Mouse (Mus musculus): ENCODE results near the gene Chrm5. TPM values are rescaled to one million over a fixed set of nuclear protein-coding genes. Genes with fewer than 3 reads are reported as not detected.

The Chrm5 gene
- polyA plus RNA-seq, 1 experiment, result not detected

DNA sequence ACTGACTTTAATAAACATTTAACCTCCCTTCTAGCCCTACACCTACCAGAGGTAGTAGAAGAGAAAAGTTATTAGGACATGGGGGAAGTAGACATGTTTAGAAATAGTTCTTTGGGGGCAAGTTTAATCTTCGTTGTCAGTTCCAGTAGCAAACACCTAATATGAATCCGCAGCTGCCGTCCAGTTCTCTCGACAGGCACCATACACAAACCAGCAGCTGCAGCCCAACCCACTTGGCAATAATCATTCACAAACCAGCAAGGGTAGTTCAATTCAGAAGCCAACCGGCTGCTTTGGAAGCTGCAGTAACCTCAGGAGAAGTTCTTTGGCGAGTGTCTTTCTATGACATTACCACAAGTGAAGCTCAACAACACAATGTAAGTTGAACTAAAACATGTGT lies 23.4 kb upstream of the Chrm5 start:
- no peak overlapping the region for H3K4me3 ChIP-seq (ENCODE audit: insufficient read depth, low read length)
- TF ChIP-seq CTCF (IDR thresholded peaks at IDR 0.05; ENCODE audit: borderline replicate concordance, insufficient read depth, low read length) (no peak), POLR2A (IDR thresholded peaks at IDR 0.05; ENCODE audit: low read depth, low read length) (no peak)
- H3K4me1 ChIP-seq (ENCODE audit: control insufficient read depth, insufficient read depth, low read length), result no peaks in the 10 kb centered on the region
- no peak overlapping the region for H3K27ac ChIP-seq (ENCODE audit: insufficient read depth, low read length)

DNA sequence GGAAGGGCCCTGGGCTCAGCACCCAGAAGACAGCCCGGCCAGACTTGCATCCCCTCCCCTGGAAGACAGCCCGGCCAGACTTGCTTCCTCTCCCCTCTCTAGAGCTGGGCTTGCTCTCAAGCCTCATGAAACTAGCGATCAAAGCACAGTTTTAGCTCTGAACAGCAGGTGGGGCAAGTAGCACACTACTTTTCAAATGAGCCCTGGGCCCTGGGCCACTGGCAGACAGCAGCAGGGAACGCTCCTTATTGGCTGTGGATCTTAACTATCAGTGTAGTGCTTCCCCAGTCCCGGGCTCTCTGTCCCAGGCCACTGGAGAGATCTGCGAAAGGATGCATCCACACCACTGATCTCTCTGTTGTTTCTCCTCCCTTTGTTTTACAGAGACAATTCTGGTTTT lies 20.6 kb upstream of the Chrm5 start:
- TF ChIP-seq POLR2A (IDR thresholded peaks at IDR 0.05; ENCODE audit: low read depth, low read length), result no peak
- peak; percentile 44; the same call in 1 of the 2 replicates for TF ChIP-seq CTCF (IDR thresholded peaks at IDR 0.05; ENCODE audit: borderline replicate concordance, insufficient read depth, low read length)
- H3K4me3 ChIP-seq (ENCODE audit: insufficient read depth, low read length), result no peak overlapping the region
- H3K4me1 ChIP-seq (ENCODE audit: control insufficient read depth, insufficient read depth, low read length), result no peaks in the 10 kb centered on the region
- H3K27ac ChIP-seq (ENCODE audit: insufficient read depth, low read length), result no peak overlapping the region

DNA sequence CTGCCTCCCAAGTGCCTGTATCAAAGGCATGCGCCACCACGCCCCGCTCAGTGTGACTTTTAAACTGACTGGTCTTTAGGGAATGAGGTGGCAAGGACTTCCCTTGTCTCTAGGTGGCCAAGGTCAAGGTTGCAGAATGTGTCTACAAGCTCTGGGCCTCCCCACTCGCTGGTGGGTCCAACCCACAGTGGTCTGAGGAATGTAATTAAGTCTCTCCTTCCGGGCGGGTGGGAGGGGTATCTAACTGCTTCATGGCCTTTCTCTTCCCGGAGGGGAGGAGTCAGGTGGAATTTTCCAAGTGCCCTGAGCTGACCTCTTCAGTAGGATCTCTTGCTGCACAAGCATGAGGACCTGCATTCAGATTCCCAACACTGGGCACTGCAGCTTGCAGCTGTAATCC lies 17.3 kb upstream of the Chrm5 start:
- no peak for TF ChIP-seq CTCF (IDR thresholded peaks at IDR 0.05; ENCODE audit: borderline replicate concordance, insufficient read depth, low read length)
- no peak for TF ChIP-seq POLR2A (IDR thresholded peaks at IDR 0.05; ENCODE audit: low read depth, low read length)
- Histone ChIP-seq H3K4me3 (ENCODE audit: insufficient read depth, low read length) (no peak overlapping the region), H3K27ac (ENCODE audit: insufficient read depth, low read length) (no peak overlapping the region), H3K4me1 (ENCODE audit: control insufficient read depth, insufficient read depth, low read length) (no peaks in the 10 kb centered on the region)

DNA sequence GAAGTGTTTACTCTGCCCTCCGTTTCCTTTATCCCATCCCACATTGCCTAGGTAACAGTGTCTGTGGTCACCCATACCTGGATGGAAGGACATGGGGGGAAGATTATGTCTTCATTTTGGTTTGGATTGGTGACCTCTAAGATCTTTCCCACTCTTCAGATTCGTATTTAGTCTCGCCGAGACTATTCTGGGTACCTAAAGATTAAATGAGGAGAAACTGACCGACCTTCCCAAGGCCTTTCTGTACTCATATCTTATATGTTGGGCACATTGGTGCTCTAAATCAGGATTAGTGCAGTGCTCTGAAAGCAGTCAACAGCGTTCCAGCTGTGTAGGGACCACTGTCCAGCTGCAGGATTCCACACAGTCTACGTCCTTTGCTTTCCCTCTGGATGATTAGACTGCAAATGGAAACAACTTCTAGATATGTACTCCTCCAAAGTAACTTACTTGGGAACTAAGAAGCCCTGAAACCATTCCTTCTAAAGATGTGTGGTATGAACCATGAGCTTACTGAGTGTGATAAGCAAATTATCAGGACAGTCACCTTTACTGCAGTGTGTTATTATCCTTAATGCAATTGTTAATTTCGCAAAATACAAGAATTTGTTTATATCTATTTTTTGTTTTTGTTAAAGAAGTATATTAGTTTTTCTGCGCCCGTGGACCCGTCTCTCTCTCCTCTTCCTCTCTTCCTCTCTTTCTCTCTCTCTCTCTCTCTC lies 13.1 kb upstream of the Chrm5 start:
- Histone ChIP-seq H3K4me1 (ENCODE audit: control insufficient read depth, insufficient read depth, low read length) (no peaks in the 10 kb centered on the region), H3K4me3 (ENCODE audit: insufficient read depth, low read length) (peak overlapping the region; percentile 68), H3K27ac (ENCODE audit: insufficient read depth, low read length) (peak overlapping the region; percentile 53)
- TF ChIP-seq CTCF (IDR thresholded peaks at IDR 0.05; ENCODE audit: borderline replicate concordance, insufficient read depth, low read length) (no peak), POLR2A (IDR thresholded peaks at IDR 0.05; ENCODE audit: low read depth, low read length) (no peak)

DNA sequence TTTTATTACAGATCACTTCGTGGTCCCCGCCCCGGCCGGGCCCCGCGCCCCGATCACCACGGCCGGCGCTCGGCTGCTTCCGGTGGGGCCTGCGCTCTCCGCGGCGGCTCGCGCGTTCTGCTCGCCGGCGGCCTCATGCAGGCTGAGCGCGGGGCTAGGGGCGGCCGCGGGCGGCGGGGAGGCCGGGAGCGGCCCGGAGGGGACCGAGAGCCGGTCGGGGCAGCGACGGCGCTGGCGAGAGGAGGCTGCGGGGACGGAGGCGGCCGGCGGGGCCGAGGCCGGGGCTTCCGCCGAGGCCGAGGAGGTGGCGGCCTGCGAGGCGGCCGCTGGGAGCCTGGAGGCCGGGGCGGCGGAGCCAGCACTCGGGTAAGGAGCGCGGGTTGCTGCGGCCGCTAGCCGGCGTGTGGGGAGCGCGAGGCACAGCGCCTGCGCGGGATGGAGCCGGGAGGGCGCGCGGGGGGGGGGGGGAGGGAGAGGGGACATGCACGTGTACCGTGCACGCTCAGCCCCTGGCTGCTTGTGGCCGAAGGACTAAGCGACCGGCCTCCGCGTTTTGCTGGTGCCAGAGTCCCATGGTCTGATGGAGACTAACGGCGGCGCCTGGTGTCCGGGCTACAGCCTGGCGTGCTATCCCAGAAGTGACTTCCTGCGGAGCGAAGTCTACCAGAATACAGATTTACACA lies 12.4 kb upstream of the Chrm5 start, which contains the start of gene Aven:
Aven (plus strand) TSS at position 109 of the 683 bp plus-strand sequence.
- TF ChIP-seq POLR2A (IDR thresholded peaks at IDR 0.05; ENCODE audit: low read depth, low read length), result peak; percentile 64
- TF ChIP-seq CTCF (IDR thresholded peaks at IDR 0.05; ENCODE audit: borderline replicate concordance, insufficient read depth, low read length), result no peak
- peak within 1 kb of the TSS; percentile 85 for H3K27ac ChIP-seq (ENCODE audit: insufficient read depth, low read length)
- H3K4me3 ChIP-seq (ENCODE audit: insufficient read depth, low read length), result peak within 1 kb of the TSS; percentile 68
- H3K4me1 ChIP-seq (ENCODE audit: control insufficient read depth, insufficient read depth, low read length), result no peaks in the 10 kb centered on the region

DNA sequence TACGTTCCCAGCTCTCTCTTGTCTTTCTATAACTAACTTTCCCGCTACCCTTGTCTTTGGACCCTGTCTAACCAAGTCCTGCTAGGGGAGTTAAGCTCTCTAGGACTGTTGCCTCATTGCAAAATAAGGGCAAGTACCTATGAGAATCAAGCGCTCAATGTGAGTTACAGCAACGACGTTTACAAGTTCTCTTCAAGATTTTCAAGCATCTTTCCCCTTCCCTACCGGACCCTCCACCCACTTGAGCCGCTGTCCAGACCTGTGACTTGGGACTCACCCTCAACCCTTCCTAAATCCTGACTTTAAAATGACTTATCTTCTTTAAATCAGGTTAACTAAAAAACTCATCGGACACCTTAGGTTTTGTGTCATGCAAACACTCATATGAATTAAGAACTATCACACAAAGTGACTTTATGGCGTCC lies 11.9 kb upstream of the Chrm5 start:
- Histone ChIP-seq H3K4me3 (ENCODE audit: insufficient read depth, low read length) (peak overlapping the region; percentile 49), H3K4me1 (ENCODE audit: control insufficient read depth, insufficient read depth, low read length) (no peaks in the 10 kb centered on the region), H3K27ac (ENCODE audit: insufficient read depth, low read length) (peak overlapping the region; percentile 85)
- TF ChIP-seq CTCF (IDR thresholded peaks at IDR 0.05; ENCODE audit: borderline replicate concordance, insufficient read depth, low read length) (no peak), POLR2A (IDR thresholded peaks at IDR 0.05; ENCODE audit: low read depth, low read length) (peak; percentile 52; the same call in 1 of the 2 replicates)

DNA sequence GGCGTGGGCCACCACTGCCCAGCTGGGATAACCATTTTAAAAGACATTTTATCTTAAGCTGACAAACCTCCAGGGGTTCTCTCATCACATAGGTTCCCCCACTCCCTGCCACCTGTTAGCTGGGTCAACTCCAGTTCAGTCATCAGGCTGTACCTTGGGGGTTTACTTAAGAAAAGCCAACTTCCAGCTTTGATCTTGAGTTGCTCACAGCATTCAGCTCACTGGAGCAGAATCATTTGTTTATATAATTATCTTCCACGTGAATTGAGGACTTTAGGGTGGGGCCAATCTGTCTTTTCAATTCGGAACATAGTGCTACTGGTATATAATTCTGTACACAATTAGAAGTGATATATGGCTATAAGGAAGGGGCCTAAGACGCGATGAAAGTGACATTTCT lies 11.1 kb upstream of the Chrm5 start:
- Histone ChIP-seq H3K4me1 (ENCODE audit: control insufficient read depth, insufficient read depth, low read length) (no peaks in the 10 kb centered on the region), H3K27ac (ENCODE audit: insufficient read depth, low read length) (no peak overlapping the region), H3K4me3 (ENCODE audit: insufficient read depth, low read length) (no peak overlapping the region)
- TF ChIP-seq POLR2A (IDR thresholded peaks at IDR 0.05; ENCODE audit: low read depth, low read length), result no peak
- no peak for TF ChIP-seq CTCF (IDR thresholded peaks at IDR 0.05; ENCODE audit: borderline replicate concordance, insufficient read depth, low read length)

DNA sequence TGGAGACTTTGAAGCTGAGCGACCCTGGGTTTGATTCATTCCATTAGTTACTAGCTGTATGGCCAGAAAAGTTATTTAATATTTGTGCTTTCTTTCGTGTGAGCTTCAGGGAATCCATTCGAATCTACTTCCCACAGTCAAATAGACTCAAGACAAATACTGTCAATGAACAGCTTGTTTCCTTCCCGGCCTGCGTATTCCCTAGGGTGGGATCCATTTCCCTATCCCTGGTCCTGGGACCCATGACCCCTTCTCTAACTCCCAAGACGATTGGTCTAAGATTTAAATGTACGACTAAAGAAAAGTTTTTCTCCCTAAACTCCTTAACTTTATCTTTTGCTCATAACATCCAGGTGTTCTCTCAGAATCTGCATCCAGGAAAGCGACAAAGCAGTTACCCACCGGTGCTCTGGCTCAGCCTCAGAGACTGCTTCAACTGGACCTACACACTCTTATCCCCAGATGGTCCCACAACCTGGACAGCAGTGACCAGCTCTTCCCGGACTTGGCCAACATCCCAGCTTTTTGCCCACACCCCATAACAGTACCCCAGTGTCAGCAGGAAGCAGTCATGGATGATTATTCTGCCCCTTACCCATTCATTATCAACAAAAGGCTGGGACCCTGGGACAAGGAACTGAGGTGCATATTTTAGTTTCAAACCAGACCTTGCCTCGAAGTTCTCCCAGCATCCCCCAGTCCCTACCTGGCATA lies 10.1 kb upstream of the Chrm5 start:
- no peak for TF ChIP-seq CTCF (IDR thresholded peaks at IDR 0.05; ENCODE audit: borderline replicate concordance, insufficient read depth, low read length)
- TF ChIP-seq POLR2A (IDR thresholded peaks at IDR 0.05; ENCODE audit: low read depth, low read length), result no peak
- Histone ChIP-seq H3K4me1 (ENCODE audit: control insufficient read depth, insufficient read depth, low read length) (no peaks in the 10 kb centered on the region), H3K4me3 (ENCODE audit: insufficient read depth, low read length) (no peak overlapping the region), H3K27ac (ENCODE audit: insufficient read depth, low read length) (no peak overlapping the region)

DNA sequence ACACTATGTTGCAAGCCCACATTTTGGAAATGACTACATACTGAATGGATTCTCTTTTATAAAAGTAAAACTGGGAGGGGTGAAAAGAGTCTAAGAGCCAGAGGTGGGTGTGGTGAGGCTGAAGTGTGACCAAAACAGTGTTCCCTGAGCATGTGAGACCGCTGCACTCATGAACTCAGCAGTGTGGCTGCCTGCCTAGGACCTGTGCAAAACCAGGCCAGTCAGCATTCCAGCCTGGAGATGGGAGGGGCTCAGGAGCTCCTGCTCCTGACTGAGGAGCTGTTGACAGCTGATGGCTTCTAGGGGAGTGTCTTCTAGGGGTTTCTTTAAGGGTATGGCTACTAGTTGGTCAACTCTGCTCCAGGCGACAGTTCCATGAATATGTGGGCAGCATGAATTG lies 4.3 kb upstream of the Chrm5 start:
- no peak overlapping the region for H3K27ac ChIP-seq (ENCODE audit: insufficient read depth, low read length)
- H3K4me3 ChIP-seq (ENCODE audit: insufficient read depth, low read length), result no peak overlapping the region
- no peaks in the 10 kb centered on the region for H3K4me1 ChIP-seq (ENCODE audit: control insufficient read depth, insufficient read depth, low read length)
- TF ChIP-seq CTCF (IDR thresholded peaks at IDR 0.05; ENCODE audit: borderline replicate concordance, insufficient read depth, low read length) (no peak), POLR2A (IDR thresholded peaks at IDR 0.05; ENCODE audit: low read depth, low read length) (no peak)

DNA sequence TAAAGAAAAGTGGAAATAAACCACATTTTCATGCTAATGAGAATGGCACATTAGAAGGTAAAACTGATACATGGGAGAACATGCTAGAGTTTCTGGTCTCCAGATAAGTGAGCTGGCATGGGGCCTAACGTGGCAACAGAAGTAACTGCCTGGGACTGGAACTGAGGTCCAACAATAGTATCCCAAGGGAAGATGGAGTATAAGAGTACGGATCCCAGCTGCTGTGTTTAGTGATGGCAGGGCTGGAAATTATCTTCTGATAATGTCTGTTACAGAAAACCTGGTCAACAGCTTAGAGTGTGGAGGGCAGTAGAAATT lies 2.7 kb upstream of the Chrm5 start:
- H3K4me1 ChIP-seq (ENCODE audit: control insufficient read depth, insufficient read depth, low read length), result no peaks in the 10 kb centered on the region
- TF ChIP-seq CTCF (IDR thresholded peaks at IDR 0.05; ENCODE audit: borderline replicate concordance, insufficient read depth, low read length) (no peak), POLR2A (IDR thresholded peaks at IDR 0.05; ENCODE audit: low read depth, low read length) (no peak)
- no peak overlapping the region for H3K27ac ChIP-seq (ENCODE audit: insufficient read depth, low read length)
- no peak overlapping the region for H3K4me3 ChIP-seq (ENCODE audit: insufficient read depth, low read length)
